Mouse (Mus musculus): Measurements from ENCODE around the gene Ets1.

DNA sequence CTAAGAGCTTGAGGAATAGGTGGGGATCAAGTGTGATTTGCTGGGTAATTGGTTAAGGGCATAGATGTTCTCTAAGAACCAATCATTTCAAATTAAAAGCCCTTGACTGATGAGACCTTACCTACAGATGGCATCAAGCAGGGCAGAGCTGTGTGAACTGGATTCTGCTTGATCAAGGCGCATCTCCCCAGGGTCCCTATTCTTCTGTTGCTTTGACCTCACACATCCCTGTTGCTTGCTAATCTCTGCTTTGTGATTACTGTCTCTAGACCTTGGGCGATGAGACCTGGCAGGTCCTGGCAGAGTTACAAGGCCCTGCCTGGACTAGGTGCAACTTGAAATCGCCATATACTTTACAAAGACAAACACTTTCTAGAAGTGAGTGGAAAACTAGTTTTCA, 9.0 kb downstream of the Ets1 start:
- no peak for TF ChIP-seq CTCF (IDR thresholded peaks at IDR 0.05; ENCODE audit: low read depth)
- no peak for TF ChIP-seq EP300 (optimal IDR thresholded peaks at IDR 0.05)

Data from stomach, postnatal 0 days (tissue).